Mouse (Mus musculus): ENCODE results near the gene Thoc5. TPM values are rescaled to one million over a fixed set of nuclear protein-coding genes. Genes with fewer than 3 reads are reported as not detected.
A peak's percentile ranks its signal among the peaks of the same experiment; 100 is the strongest.

Thoc5 gene
- polyA plus RNA-seq, 3 experiments from 2014 or later, result 32.7 to 43.7 (median 36.2) TPM

- peak; percentile 72 for ATAC-seq
Observed at GRCm38 (mm10) chr11:4975623-4976022, 80.5 kb downstream of the Thoc5 start.

Other genes with a start within 250 kb of the Thoc5 start
- 100 to 1,000 TPM; 424 to 529 (median 465) TPM for gene Uqcr10, start 191.0 kb upstream of the Thoc5 start, polyA plus RNA-seq (2017; shearing (Covaris generic))
- gene Zmat5, start 190.6 kb upstream of the Thoc5 start, polyA plus RNA-seq (2017; shearing (Covaris generic)), result 100 to 1,000 TPM; 125 to 146 (median 127) TPM
- gene Cabp7, start 148.5 kb upstream of the Thoc5 start, polyA plus RNA-seq (2017; shearing (Covaris generic)), result under 1 TPM in 2 of 3 experiments, not detected in 1; 0.34 to 0.37 TPM
- gene Nf2, start 45.8 kb upstream of the Thoc5 start, polyA plus RNA-seq (2017; shearing (Covaris generic)), result 10 to 100 TPM; 18.7 to 22.5 (median 19.3) TPM
- 10 to 100 TPM; 39.9 to 64.8 (median 57.5) TPM for gene Nipsnap1, start 21.4 kb upstream of the Thoc5 start, polyA plus RNA-seq (2017; shearing (Covaris generic))
- gene Nefh, start 52.7 kb downstream of the Thoc5 start, polyA plus RNA-seq (2017; shearing (Covaris generic)), result 1 to 10 TPM; 6.4 to 7.0 (median 6.4) TPM
- gene Ap1b1, start 91.5 kb downstream of the Thoc5 start, polyA plus RNA-seq (2017; shearing (Covaris generic)), result 10 to 100 TPM; 48.9 to 55.5 (median 50.0) TPM
- gene Rasl10a, start 162.8 kb downstream of the Thoc5 start, polyA plus RNA-seq (2017; shearing (Covaris generic)), result not detected
- gene Gas2l1, start 170.0 kb downstream of the Thoc5 start, polyA plus RNA-seq (2017; shearing (Covaris generic)), result under 1 TPM; 0.58 to 0.94 (median 0.91) TPM
- gene Rhbdd3, start 203.6 kb downstream of the Thoc5 start, polyA plus RNA-seq (2017; shearing (Covaris generic)), result 1 to 10 TPM; 3.3 to 4.6 (median 4.6) TPM
- 100 to 1,000 TPM; 136 to 174 (median 140) TPM for gene Ewsr1, start 203.9 kb downstream of the Thoc5 start, polyA plus RNA-seq (2017; shearing (Covaris generic))

Measured in inflammation-experienced regulatory T-cells, adult 6 months (primary cell).